13 mouse cellular contexts compared by ENCODE assay signal in the genomic region with DNA sequence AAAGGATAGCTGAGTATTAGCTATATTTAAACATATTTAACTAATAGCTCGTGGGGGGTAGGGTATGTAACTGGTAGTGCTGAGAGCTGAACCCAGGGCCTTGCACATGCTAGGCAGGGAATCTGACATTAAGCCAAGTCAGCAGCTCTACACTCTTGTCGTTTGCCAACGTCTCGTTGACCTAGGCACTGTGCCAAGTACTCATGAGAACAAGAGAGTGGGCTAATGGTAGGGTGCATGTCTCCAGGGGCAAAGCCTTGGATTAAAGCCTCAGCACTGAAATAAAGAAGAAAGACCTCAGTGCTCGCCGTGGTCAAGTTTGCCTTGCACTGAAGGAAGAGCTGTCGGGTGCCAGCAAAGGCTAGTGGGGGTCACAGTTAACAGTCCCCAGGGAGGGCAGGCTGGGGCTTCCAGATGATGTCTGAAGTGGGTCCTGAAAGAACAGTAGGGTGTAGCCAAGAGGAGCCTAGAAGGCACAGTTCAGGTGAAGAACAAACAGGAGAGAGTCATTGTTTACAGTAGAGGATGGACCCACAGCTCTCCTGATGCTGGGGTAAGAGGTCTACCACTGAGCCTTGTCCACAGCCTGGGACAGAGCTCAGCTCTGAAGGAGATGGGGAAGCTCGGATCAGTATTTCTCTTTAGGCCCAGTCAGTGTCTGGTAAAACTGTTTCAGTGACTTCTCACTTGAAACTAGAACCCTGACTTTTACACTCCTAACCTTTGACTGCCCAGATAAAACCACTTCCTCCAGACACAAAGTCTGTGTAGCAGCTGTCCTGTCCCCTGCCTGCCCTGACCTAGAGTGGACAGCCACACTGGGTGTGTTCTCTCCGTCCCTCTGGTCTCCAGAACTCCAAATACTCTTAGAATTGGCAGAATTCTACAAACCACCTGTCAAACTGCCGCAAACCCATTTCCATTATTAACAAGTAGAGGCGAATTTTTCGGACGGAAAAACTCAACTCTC.
DNase-seq lines count a peak whose midpoint lies in the region; ATAC-seq and TF ChIP-seq lines count a peak whose summit lies in the region.
"Had no signal": no experiment of that assay in that cellular context is flagged by ENCODE, and none has a peak within 500 bp of the region (broad histone marks: within the 10 kb centered on the region; RNA-seq: fewer than 3 reads in every experiment).

No protein-coding gene starts in this region.

- no peak overlapping the region for H3K4me2 ChIP-seq in forebrain, postnatal 0 days (ENCODE audit: low read depth)
- no peak overlapping the region for H3K4me2 ChIP-seq in forebrain, embryonic 16.5 days (ENCODE audit: low read length)
- H3K4me2 ChIP-seq in liver, postnatal 0 days (ENCODE audit: low read depth, low read length): no peak overlapping the region
- H3K4me2 ChIP-seq: embryonic facial prominence, embryonic 12.5 days; heart, embryonic 15.5 days had no signal

- no peak overlapping the region for H3K27ac ChIP-seq in forebrain, postnatal 0 days (ENCODE audit: low read depth, low read length)
- H3K27ac ChIP-seq in forebrain, embryonic 16.5 days (ENCODE audit: low read length): no peak overlapping the region
- H3K27ac ChIP-seq in liver, postnatal 0 days (ENCODE audit: low read depth): no peak overlapping the region
- H3K27ac ChIP-seq: embryonic facial prominence, embryonic 12.5 days; liver, embryonic 14.5 days had no signal

- no peak overlapping the region for H3K9ac ChIP-seq in forebrain, postnatal 0 days
- no peak overlapping the region for H3K9ac ChIP-seq in forebrain, embryonic 16.5 days (replicated peaks; ENCODE audit: low read depth, low read length)
- H3K9ac ChIP-seq in liver, postnatal 0 days (replicated peaks): no peak overlapping the region
- H3K9ac ChIP-seq: embryonic facial prominence, embryonic 12.5 days; heart, embryonic 15.5 days; liver, embryonic 14.5 days had no signal

- H3K4me3 ChIP-seq in forebrain, postnatal 0 days (ENCODE audit: low read depth, low read length): no peak overlapping the region
- no peak overlapping the region for H3K4me3 ChIP-seq in forebrain, embryonic 16.5 days (replicated peaks; ENCODE audit: low read length)
- no peak overlapping the region for H3K4me3 ChIP-seq in liver, postnatal 0 days (ENCODE audit: low read depth, low read length)
- H3K4me3 ChIP-seq: embryonic facial prominence, embryonic 12.5 days; heart, embryonic 15.5 days had no signal

- no peak for TF ChIP-seq CTCF in forebrain, postnatal 0 days (IDR thresholded peaks at IDR 0.05; ENCODE audit: low read depth)
- TF ChIP-seq CTCF in liver, postnatal 0 days (IDR thresholded peaks at IDR 0.05; ENCODE audit: low read depth): no peak

- peak; percentile 20 for DNase-seq in forebrain, postnatal 0 days
- DNase-seq in liver, postnatal 0 days: peak; percentile 18
- no peak for DNase-seq in liver
- DNase-seq in skeletal muscle tissue, adult 2 months (ENCODE audit: low read depth, low spot score): peak; percentile 18
- no peak for DNase-seq in left cerebral cortex, postnatal 25 days (ENCODE audit: low spot score in 2 of 2)
- DNase-seq: layer of hippocampus, postnatal 36 days had no signal

- no peak for TF ChIP-seq EP300 in liver, postnatal 0 days (IDR thresholded peaks at IDR 0.05; ENCODE audit: low read depth)

- no peaks in the 10 kb centered on the region for H3K27me3 ChIP-seq in forebrain, postnatal 0 days (ENCODE audit: insufficient read depth, low read length)
- H3K27me3 ChIP-seq in forebrain, embryonic 16.5 days (replicated peaks; ENCODE audit: control insufficient read depth, insufficient read depth, low read length): no peaks in the 10 kb centered on the region
- H3K27me3 ChIP-seq in liver, postnatal 0 days (ENCODE audit: insufficient read depth, low read length): no peaks in the 10 kb centered on the region
- H3K27me3 ChIP-seq: CH12.LX; embryonic facial prominence, embryonic 12.5 days; heart, embryonic 15.5 days had no signal

- ATAC-seq in forebrain, postnatal 0 days: no peak
- no peak for ATAC-seq in forebrain, embryonic 16.5 days
- ATAC-seq in liver, postnatal 0 days: no peak
- 0 out of 2 replicates have a peak, but pooled peaks have one; percentile 17 for ATAC-seq in granulocyte monocyte progenitor cell, adult 5-6 weeks (replicated peaks; ENCODE audit: poor library complexity, severe bottlenecking)
- ATAC-seq: intestine, embryonic 16.5 days had no signal

- H3K36me3 ChIP-seq in forebrain, postnatal 0 days (ENCODE audit: insufficient read depth): no peaks in the 10 kb centered on the region
- no peaks in the 10 kb centered on the region for H3K36me3 ChIP-seq in forebrain, embryonic 16.5 days (ENCODE audit: control insufficient read depth, insufficient read depth)
- H3K36me3 ChIP-seq in liver, postnatal 0 days (replicated peaks; ENCODE audit: insufficient read depth, low read length): no peaks in the 10 kb centered on the region
- H3K36me3 ChIP-seq: embryonic facial prominence, embryonic 12.5 days; heart, embryonic 15.5 days had no signal

- WGBS in forebrain, postnatal 0 days: 63% methylated on average over 13 of the region's 13 CpGs
- 64% methylated on average over 13 of the region's 13 CpGs for WGBS in forebrain, embryonic 16.5 days
- WGBS in liver, postnatal 0 days (ENCODE audit: insufficient replicate concordance): 68% methylated on average over 13 of the region's 13 CpGs

- no peaks in the 10 kb centered on the region for H3K4me1 ChIP-seq in forebrain, postnatal 0 days (ENCODE audit: insufficient read depth)
- H3K4me1 ChIP-seq in forebrain, embryonic 16.5 days (replicated peaks; ENCODE audit: control insufficient read depth, insufficient read depth, low read length): no peaks in the 10 kb centered on the region
- no peaks in the 10 kb centered on the region for H3K4me1 ChIP-seq in liver, postnatal 0 days (ENCODE audit: insufficient read depth)

- intact Hi-C loops in left cerebral cortex, postnatal 25 days (cut with DNase I): no loop called here

- no peaks in the 10 kb centered on the region for H3K9me3 ChIP-seq in forebrain, postnatal 0 days (ENCODE audit: low read length)
- H3K9me3 ChIP-seq in forebrain, embryonic 16.5 days (ENCODE audit: control insufficient read depth, low read length): no peaks in the 10 kb centered on the region
- no peaks in the 10 kb centered on the region for H3K9me3 ChIP-seq in liver, postnatal 0 days (ENCODE audit: low read length)
- H3K9me3 ChIP-seq: embryonic facial prominence, embryonic 12.5 days; heart, embryonic 15.5 days had no signal

Comparison
In these comparisons a context has a peak if more than half of its experiments do, and no peak if none do; other contexts are left out.
1. DNase-seq: peak in forebrain, postnatal 0 days (single experiment), liver, postnatal 0 days (single experiment) and skeletal muscle tissue, adult 2 months (single experiment); none in liver (single experiment) and left cerebral cortex, postnatal 25 days (0 of 2).